17 mouse cellular contexts compared by ENCODE assay signal in the genomic region with DNA sequence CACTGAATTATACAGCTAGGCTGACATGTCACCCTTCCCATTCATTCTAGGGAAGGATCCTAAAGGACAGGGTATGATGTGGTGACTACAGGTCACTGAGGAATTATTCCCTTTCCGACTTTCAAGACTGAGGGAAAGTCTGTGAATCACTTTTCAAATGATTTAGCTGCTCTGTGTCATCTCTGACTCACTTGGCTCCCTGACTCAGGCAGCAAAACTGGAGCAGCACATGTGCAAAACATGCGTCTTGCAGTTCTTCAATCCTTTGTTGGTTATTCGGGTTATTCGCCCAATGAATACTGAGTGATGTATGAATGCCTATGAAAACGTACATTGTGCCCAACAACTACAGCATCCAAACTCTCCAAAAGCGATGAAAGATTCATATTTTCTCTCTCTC.
A peak's percentile ranks its signal among the peaks of the same experiment; 100 is the strongest.
DNase-seq lines count a peak whose midpoint lies in the region; ATAC-seq and TF ChIP-seq lines count a peak whose summit lies in the region.
"Had no signal": no experiment of that assay in that cellular context is flagged by ENCODE, and none has a peak within 500 bp of the region (broad histone marks: within the 10 kb centered on the region; RNA-seq: fewer than 3 reads in every experiment).

No protein-coding gene starts in this region.

- no peak overlapping the region for H3K9ac ChIP-seq in embryonic facial prominence, embryonic 13.5 days
- H3K9ac ChIP-seq: forebrain, postnatal 0 days; heart, embryonic 13.5 days; hindbrain, embryonic 15.5 days; kidney, embryonic 15.5 days; liver, embryonic 15.5 days; neural tube, embryonic 13.5 days had no signal

- H3K4me2 ChIP-seq in embryonic facial prominence, embryonic 13.5 days = no peak overlapping the region
- peak overlapping the region; percentile 67 for H3K4me2 ChIP-seq in myocyte (ENCODE audit: low read depth)
- H3K4me2 ChIP-seq: heart, embryonic 13.5 days; hindbrain, embryonic 15.5 days; kidney, embryonic 15.5 days; liver, embryonic 15.5 days; neural tube, embryonic 13.5 days had no signal

- H3K79me2 ChIP-seq in myocyte (ENCODE audit: control insufficient read depth, insufficient read depth) = no peaks in the 10 kb centered on the region

- TF ChIP-seq POLR2A in myocyte (IDR thresholded peaks at IDR 0.05; ENCODE audit: insufficient read length, low read depth) = no peak

- intact Hi-C loops in left cerebral cortex, postnatal 25 days (cut with DNase I) = no loop called here
- intact Hi-C loops in left cerebral cortex, postnatal 36 days (cut with DNase I) = no loop called here

- peak overlapping the region; percentile 55 for H3K27ac ChIP-seq in embryonic facial prominence, embryonic 13.5 days
- no peak overlapping the region for H3K27ac ChIP-seq in embryonic facial prominence, embryonic 10.5 days (replicated peaks)
- H3K27ac ChIP-seq: heart, embryonic 13.5 days; hindbrain, embryonic 15.5 days; kidney, embryonic 15.5 days; liver, embryonic 15.5 days; neural tube, embryonic 13.5 days had no signal

- DNase-seq in embryonic facial prominence, embryonic 10.5 days (ENCODE audit: low spot score) = no peak
- peak; percentile 21 to 67 for DNase-seq in left cerebral cortex, postnatal 25 days (ENCODE audit: low spot score in 2 of 2)
- DNase-seq in left cerebral cortex, postnatal 36 days (ENCODE audit: low spot score in 2 of 2) = no peak
- peak; percentile 56 for DNase-seq in adrenal gland, adult 8-10 months
- no peak for DNase-seq in B cell, adult 2 months
- DNase-seq in kidney, postnatal 10 days = no peak
- DNase-seq: cerebellum, adult 2 months; forebrain, postnatal 0 days; lung, postnatal 4 days; midbrain, embryonic 14.5 days had no signal

- WGBS in embryonic facial prominence, embryonic 13.5 days = 56% methylated on average over 6 of the region's 6 CpGs
- WGBS in embryonic facial prominence, embryonic 10.5 days = 85% methylated on average over 6 of the region's 6 CpGs

- H3K27me3 ChIP-seq in embryonic facial prominence, embryonic 13.5 days = no peaks in the 10 kb centered on the region
- no peaks in the 10 kb centered on the region for H3K27me3 ChIP-seq in embryonic facial prominence, embryonic 10.5 days (replicated peaks; ENCODE audit: low read depth, poor library complexity, severe bottlenecking)
- H3K27me3 ChIP-seq in myocyte (ENCODE audit: control insufficient read depth, insufficient read depth, insufficient read length) = no peaks in the 10 kb centered on the region
- H3K27me3 ChIP-seq: heart, embryonic 13.5 days; hindbrain, embryonic 15.5 days; kidney, embryonic 15.5 days; liver, embryonic 15.5 days; neural tube, embryonic 13.5 days had no signal

- no peaks in the 10 kb centered on the region for H3K9me3 ChIP-seq in embryonic facial prominence, embryonic 13.5 days
- no peaks in the 10 kb centered on the region for H3K9me3 ChIP-seq in embryonic facial prominence, embryonic 10.5 days
- H3K9me3 ChIP-seq: heart, embryonic 13.5 days; hindbrain, embryonic 15.5 days; kidney, embryonic 15.5 days; liver, embryonic 15.5 days; neural tube, embryonic 13.5 days had no signal

- peaks cover 22% of the 10 kb centered on the region for H3K4me1 ChIP-seq in embryonic facial prominence, embryonic 13.5 days
- peaks cover 12% of the 10 kb centered on the region for H3K4me1 ChIP-seq in embryonic facial prominence, embryonic 10.5 days
- H3K4me1 ChIP-seq: hindbrain, embryonic 15.5 days; kidney, embryonic 15.5 days; liver, embryonic 15.5 days; neural tube, embryonic 13.5 days had no signal

- no peak overlapping the region for H3ac ChIP-seq in myocyte (ENCODE audit: control insufficient read depth, insufficient read length)

- H3K4me3 ChIP-seq in embryonic facial prominence, embryonic 13.5 days = no peak overlapping the region
- no peak overlapping the region for H3K4me3 ChIP-seq in embryonic facial prominence, embryonic 10.5 days
- no peak overlapping the region for H3K4me3 ChIP-seq in myocyte
- H3K4me3 ChIP-seq: heart, embryonic 13.5 days; hindbrain, embryonic 15.5 days; kidney, embryonic 15.5 days; liver, embryonic 15.5 days; neural tube, embryonic 13.5 days had no signal

- no peaks in the 10 kb centered on the region for H3K36me3 ChIP-seq in embryonic facial prominence, embryonic 13.5 days
- no peaks in the 10 kb centered on the region for H3K36me3 ChIP-seq in embryonic facial prominence, embryonic 10.5 days (replicated peaks)
- no peaks in the 10 kb centered on the region for H3K36me3 ChIP-seq in myocyte (ENCODE audit: control insufficient read depth, insufficient read depth)
- H3K36me3 ChIP-seq: heart, embryonic 13.5 days; hindbrain, embryonic 15.5 days; kidney, embryonic 15.5 days; liver, embryonic 15.5 days; neural tube, embryonic 13.5 days had no signal

- no peak for ATAC-seq in embryonic facial prominence, embryonic 13.5 days (ENCODE audit: insufficient number of reproducible peaks, insufficient read depth, low FRiP score, low TSS enrichment, low read depth)
- ATAC-seq: forebrain, postnatal 0 days had no signal

TF ChIP-seq in myocyte, 11 proteins besides CTCF, POLR2A, EP300 and RAD21:
- TF ChIP-seq MAX (IDR thresholded peaks at IDR 0.05; ENCODE audit: low read depth) (peak; percentile 84), MYOD1 (IDR thresholded peaks at IDR 0.05; ENCODE audit: control insufficient read depth in 1 of 3, insufficient read length in 2 of 3, low read depth in 2 of 3) (no peak), USF1 (IDR thresholded peaks at IDR 0.05; ENCODE audit: low read depth) (peak; percentile 18), POLR2AphosphoS2 (IDR thresholded peaks at IDR 0.05; ENCODE audit: insufficient read length, low read depth) (no peak), TCF3 (IDR thresholded peaks at IDR 0.05; ENCODE audit: insufficient read length, low read depth) (no peak), REST (IDR thresholded peaks at IDR 0.05; ENCODE audit: insufficient read depth, insufficient read length) (no peak), TCF12 (IDR thresholded peaks at IDR 0.05; ENCODE audit: insufficient read depth, poor library complexity, severe bottlenecking) (peak; percentile 14), SRF (IDR thresholded peaks at IDR 0.05; ENCODE audit: control insufficient read depth, insufficient read length, low read depth) (no peak), E2F4 (IDR thresholded peaks at IDR 0.05; ENCODE audit: insufficient read depth) (no peak), MYOG (IDR thresholded peaks at IDR 0.05; ENCODE audit: control insufficient read depth in 1 of 3, insufficient read depth in 1 of 3, insufficient read length in 2 of 3, low read depth in 2 of 3) (no peak), CEBPB (IDR thresholded peaks at IDR 0.05; ENCODE audit: insufficient read depth, poor library complexity, severe bottlenecking) (no peak)

Comparison
In these comparisons a context has a peak if more than half of its experiments do, and no peak if none do; other contexts are left out.
1. DNase-seq: peak in left cerebral cortex, postnatal 25 days (2 of 2) and adrenal gland, adult 8-10 months (single experiment); none in embryonic facial prominence, embryonic 10.5 days (single experiment), left cerebral cortex, postnatal 36 days (0 of 2), B cell, adult 2 months (0 of 2) and kidney, postnatal 10 days (single experiment).